Mouse (Mus musculus): ENCODE results near the gene Tmem126a.

Gene Tmem126a

DNA sequence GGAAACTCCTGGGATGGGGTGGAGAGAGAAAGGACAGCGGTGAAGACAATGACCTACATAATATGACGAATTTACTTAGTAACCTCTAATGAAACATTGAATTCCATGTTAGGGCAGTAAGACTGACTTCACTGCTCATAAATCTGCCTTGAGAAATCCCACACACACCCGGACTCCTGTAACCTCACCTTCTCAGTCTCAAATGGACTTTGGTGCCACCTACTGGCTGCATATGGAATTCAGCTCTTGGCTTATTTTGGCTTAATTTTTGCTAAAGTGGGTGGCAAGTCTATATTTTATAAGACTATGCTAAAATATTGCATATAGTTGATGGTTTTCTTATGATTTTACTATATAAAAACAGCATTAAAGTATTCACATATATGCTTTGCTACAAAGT lies 47.1 kb downstream of the Tmem126a start:
- in situ Hi-C loops (cut with MseI, MboI): loop anchor here in 1 of 2 experiments (10.0 kb wide), 1 partner anchor 125 kb away; no protein-coding TSS in a partner anchor
